Mouse (Mus musculus) CH12.LX (cell line): ENCODE results near the gene Gm10271.

Experiments
- CTCF ChIP-seq, 2 experiments: IDR thresholded peaks in 1 of 2; conservative IDR thresholded peaks in 1 of 2; 2 replicates each; pipeline ENCODE4 v1.5.1; 2011 to 2012; ENCODE audit warnings: low read depth in 2 of 2, low read length in 2 of 2, improper control_type of control experiment in 1 of 2, inconsistent platforms in 1 of 2, mild to moderate bottlenecking in 1 of 2, moderate library complexity in 1 of 2
- E2F4 ChIP-seq: IDR thresholded peaks from 2 replicates; pipeline ENCODE4 v1.6.1; 2011; ENCODE audit warnings: low read depth, low read length, improper control_type of control experiment; ENCODE audit not compliant: insufficient replicate concordance
- EP300 ChIP-seq: IDR thresholded peaks from 2 replicates; pipeline ENCODE4 v1.6.1; 2011; ENCODE audit warnings: low read length, improper control_type of control experiment
- PAX5 ChIP-seq: IDR thresholded peaks from 2 replicates; pipeline ENCODE4 v1.6.1; 2012; ENCODE audit warnings: low read length, inconsistent platforms, mixed read lengths
- POLR2AphosphoS2 ChIP-seq: IDR thresholded peaks from 2 replicates; pipeline ENCODE4 v1.6.1; 2011; ENCODE audit warnings: low read depth, low read length, improper control_type of control experiment
- SIN3A ChIP-seq: IDR thresholded peaks from 2 replicates; pipeline ENCODE4 v1.6.1; 2012; ENCODE audit warnings: low read length, improper control_type of control experiment, inconsistent platforms
- TCF12 ChIP-seq: IDR thresholded peaks from 2 replicates; pipeline ENCODE4 v1.6.1; 2014; ENCODE audit warnings: low read depth, mild to moderate bottlenecking, inconsistent platforms, low read length, improper control_type of control experiment

DNA sequence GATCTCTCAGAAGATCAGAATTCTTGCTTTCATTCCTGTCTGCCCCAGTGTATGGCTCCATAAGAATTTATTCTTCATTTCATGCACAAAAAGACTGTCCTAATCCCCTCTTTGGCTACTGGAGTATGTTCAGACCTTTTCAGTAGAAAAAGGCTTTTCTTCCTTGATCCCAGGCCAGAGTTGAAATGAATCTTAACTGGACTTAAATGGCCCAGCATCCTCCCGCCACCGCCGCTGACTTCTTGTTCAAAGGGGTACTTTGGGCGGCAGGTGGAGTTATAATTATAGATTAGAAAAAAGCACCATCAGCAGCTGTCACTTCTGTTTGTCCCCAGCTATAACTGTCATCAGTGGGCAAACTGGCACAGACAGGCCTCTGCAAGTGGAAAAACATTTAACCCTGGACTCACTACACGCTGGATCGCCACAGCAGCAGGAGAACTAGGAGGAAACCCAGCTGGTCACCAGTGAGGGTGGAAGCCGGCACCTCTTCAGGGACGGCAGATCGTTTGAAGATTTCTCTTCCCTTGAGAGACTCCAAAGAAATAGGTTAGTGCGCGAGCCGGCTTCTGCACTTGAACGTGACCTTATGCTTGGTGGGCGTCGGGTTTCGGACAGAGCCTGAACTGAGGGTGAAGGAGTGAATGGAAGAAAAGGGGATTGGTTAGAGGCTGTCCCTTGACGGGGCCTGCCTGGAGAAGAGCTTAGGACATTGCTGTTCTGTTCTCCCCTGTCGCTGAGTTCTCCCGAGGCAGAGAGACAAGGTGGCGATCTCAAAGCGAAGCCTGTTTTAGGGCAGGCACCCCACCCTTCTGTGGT lies 14.1 kb upstream of the Gm10271 start, which contains the start of gene Best3:
- TF ChIP-seq SIN3A (no peak), PAX5 (no peak), E2F4 (no peak), EP300 (no peak), CTCF (conservative IDR thresholded peaks at IDR 0.05 in 1 of 2, IDR thresholded peaks at IDR 0.05 in 1 of 2; ENCODE audit: low read depth in 2 of 2, low read length in 2 of 2) (no peak), TCF12 (no peak), POLR2AphosphoS2 (no peak)
